Mouse (Mus musculus): ENCODE measurements around the gene Sh3kbp1. TPM values are rescaled to one million over a fixed set of nuclear protein-coding genes. Genes with fewer than 3 reads are reported as not detected.
A peak's percentile ranks its signal among the peaks of the same experiment; 100 is the strongest.
"Not testable (repeated sequence)": the region's sequence is repeated elsewhere in the genome, so short reads cannot be mapped to it uniquely, and the experiment has no call there.

Gene Sh3kbp1
- 45.7 and 50.3 TPM in 2 replicates for polyA plus RNA-seq (2016; fragmentation: Nextera tagmentation; extraction: Ambion mirVana)

DNA sequence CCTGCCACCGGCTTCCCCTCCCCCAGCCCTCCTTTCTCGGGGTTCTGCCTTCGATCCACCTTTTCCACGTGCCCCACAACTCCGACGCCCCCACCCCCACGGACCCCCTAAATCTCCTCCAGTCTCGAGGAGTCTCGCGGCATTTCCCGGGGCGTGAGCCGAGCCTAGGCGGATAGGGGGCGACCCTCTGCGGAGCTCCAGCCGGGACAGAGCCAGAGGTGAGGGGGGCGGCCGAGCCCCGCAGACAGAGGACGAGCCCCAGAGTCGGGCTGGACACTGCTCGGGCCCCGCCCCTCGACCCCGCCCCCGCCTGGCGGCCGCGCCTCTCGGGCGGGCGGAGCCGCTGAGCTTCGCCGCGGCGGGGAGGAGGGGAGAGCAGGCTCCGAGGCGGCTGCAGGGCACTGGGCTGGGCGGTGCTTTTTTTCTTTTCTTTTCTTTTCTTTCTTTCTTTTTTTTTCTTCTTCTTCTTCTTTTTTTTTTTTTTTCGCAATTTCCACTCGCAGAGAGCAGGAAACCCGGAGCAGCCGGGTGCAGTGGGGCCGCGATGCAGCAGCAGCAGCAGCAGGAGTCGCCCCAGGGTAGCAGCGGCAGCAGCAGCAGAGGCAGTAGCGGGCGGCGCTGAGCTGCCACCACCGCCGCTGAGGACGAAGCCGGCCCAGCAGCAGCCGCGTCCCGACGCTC lies at the start of gene Sh3kbp1:
Gene Sh3kbp1 (plus strand): TSS at position 366 of the 681 bp plus-strand sequence.
- Histone ChIP-seq H3K9me3 (replicated peaks) (no peaks in the 10 kb centered on the region), H3K9ac (peak within 1 kb of the TSS; percentile 62), H3K4me1 (peaks cover 9% of the 10 kb centered on the region; the same call in 1 of the 2 replicates), H3K4me2 (replicated peaks) (peak within 1 kb of the TSS; percentile 63), H3K27ac (peak within 1 kb of the TSS; percentile 67; the same call in 1 of the 2 replicates), H3K36me3 (no peaks in the 10 kb centered on the region), H3K27me3 (peaks cover 10% of the 10 kb centered on the region), H3K4me3 (peak within 1 kb of the TSS; percentile 58)
- 23% methylated on average over 55 of the region's 60 CpGs for WGBS
- ATAC-seq (ENCODE audit: low FRiP score): peak; percentile 87

DNA sequence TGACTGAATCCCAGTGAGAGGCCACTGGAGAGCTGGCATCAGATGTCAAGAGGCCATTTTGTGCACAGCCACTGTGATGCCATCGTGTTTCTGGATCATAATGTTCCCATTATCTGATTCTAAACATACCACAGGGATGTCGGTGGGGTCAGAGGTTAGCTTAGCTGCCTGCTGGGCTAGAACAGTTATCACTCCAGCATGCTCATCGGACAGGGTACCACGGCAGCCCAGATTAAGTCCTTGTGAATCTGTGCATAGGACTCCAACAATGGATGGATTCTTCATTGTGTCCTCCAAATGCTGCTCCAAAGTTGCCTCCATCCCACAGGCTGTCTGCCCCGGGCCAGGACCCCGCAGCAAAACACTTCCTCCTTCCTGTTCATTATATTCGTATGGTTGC lies 42.3 kb upstream of the Sh3kbp1 start:
- not testable (repeated sequence) for H3K27me3 ChIP-seq; H3K4me3 ChIP-seq; H3K9ac ChIP-seq; H3K4me2 ChIP-seq (replicated peaks); H3K36me3 ChIP-seq; H3K4me1 ChIP-seq; H3K27ac ChIP-seq; H3K9me3 ChIP-seq (replicated peaks); ATAC-seq (ENCODE audit: low FRiP score)
- 63% methylated on average over 7 of the region's 7 CpGs for WGBS

DNA sequence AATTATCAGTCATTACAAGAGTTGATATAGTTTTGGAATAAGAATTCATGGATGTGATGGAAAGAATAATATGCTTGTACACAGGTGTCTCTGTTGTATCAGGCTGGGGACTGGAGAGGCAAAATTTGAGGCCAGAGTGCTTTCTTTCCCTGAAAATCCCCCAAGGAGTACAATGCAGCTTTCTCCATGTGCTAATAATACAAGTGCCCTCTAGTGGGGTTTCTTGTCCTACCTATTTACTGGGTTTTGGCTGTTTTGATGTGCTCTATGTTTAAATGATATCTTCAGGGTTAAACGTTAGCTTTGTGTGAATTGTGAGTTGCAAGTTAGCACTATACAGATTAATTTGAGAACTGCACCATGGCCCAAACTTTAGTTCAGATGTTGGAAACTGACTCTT lies 35.4 kb upstream of the Sh3kbp1 start:
- Histone ChIP-seq H3K9ac (no peak overlapping the region), H3K4me1 (no peaks in the 10 kb centered on the region), H3K9me3 (replicated peaks) (no peaks in the 10 kb centered on the region), H3K4me3 (no peak overlapping the region), H3K27me3 (no peaks in the 10 kb centered on the region), H3K36me3 (no peaks in the 10 kb centered on the region), H3K4me2 (replicated peaks) (no peak overlapping the region), H3K27ac (no peak overlapping the region)
- WGBS: 77% methylated on average over 1 of the region's 1 CpGs
- ATAC-seq (ENCODE audit: low FRiP score): no peak

DNA sequence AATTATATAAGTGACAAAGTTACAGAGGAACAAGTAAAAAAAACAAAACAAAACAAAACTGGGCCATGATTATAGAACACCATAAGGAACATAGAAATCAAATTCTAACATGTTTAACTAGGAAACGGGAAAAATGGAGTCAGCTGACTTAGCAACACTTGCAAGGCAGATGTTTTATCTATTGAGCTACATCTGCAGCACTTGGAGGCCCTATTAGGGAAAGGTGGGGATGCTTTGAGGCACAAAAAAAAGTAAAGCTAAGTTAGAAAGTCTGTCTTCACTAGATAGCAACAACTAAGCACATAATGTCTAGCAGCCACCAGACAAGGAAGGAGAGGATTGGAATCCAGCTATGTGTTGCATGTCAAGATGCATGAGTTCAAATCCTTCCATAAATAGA lies 29.6 kb upstream of the Sh3kbp1 start:
- Histone ChIP-seq H3K4me3 (no peak overlapping the region), H3K9ac (no peak overlapping the region), H3K4me2 (replicated peaks) (no peak overlapping the region), H3K9me3 (replicated peaks) (no peaks in the 10 kb centered on the region), H3K36me3 (no peaks in the 10 kb centered on the region), H3K27ac (no peak overlapping the region), H3K4me1 (no peaks in the 10 kb centered on the region), H3K27me3 (no peaks in the 10 kb centered on the region)
- WGBS: 81% methylated on average over 1 of the region's 1 CpGs
- no peak for ATAC-seq (ENCODE audit: low FRiP score)

- ATAC-seq (ENCODE audit: low FRiP score): no peak
- 94% methylated on average over 2 of the region's 2 CpGs for WGBS
- H3K4me1 ChIP-seq: no peaks in the 10 kb centered on the region
These were observed 22.2 kb upstream of the Sh3kbp1 start for GRCm38 (mm10) chrX:159604832-159605231.

DNA sequence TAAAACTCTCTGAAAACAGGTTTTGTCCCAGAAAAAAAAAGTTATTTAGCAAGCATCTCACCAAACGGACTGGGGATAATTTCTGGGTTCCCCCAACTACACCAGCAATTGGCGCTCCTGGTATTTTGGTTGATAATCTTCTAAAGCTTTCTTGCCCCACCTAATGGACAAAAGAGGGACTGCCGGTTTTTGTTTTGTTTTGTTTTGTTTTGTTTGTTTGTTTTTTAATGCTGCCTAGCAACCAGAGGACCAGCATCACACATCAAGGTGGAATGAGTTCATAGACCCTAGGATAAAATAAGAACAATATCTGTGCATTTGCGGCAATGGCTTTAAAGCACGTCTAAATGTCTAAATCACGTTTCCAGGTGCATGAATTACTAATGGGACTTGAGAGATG lies 20.1 kb upstream of the Sh3kbp1 start:
- Histone ChIP-seq H3K36me3 (no peaks in the 10 kb centered on the region), H3K9ac (no peak overlapping the region), H3K27ac (no peak overlapping the region), H3K4me1 (no peaks in the 10 kb centered on the region), H3K4me2 (replicated peaks) (no peak overlapping the region), H3K9me3 (replicated peaks) (no peaks in the 10 kb centered on the region), H3K4me3 (no peak overlapping the region), H3K27me3 (no peaks in the 10 kb centered on the region; the same call in 1 of the 2 replicates)
- 43% methylated on average over 6 of the region's 6 CpGs for WGBS
- no peak for ATAC-seq (ENCODE audit: low FRiP score)

More at GRCm38 (mm10) chrX:159604832-159605231, 22.2 kb upstream of the Sh3kbp1 start:
- H3K9me3 ChIP-seq (replicated peaks): no peaks in the 10 kb centered on the region
- no peaks in the 10 kb centered on the region; the same call in 1 of the 2 replicates for H3K27me3 ChIP-seq
- no peaks in the 10 kb centered on the region for H3K36me3 ChIP-seq
- H3K4me3 ChIP-seq: no peak overlapping the region
- no peak overlapping the region for H3K27ac ChIP-seq
- H3K4me2 ChIP-seq (replicated peaks): no peak overlapping the region
- no peak overlapping the region for H3K9ac ChIP-seq

- peak; percentile 68 for ATAC-seq (ENCODE audit: low FRiP score)
- no peaks in the 10 kb centered on the region for H3K9me3 ChIP-seq (replicated peaks)
- WGBS: 17% methylated on average over 12 of the region's 12 CpGs
- no peak overlapping the region for H3K27ac ChIP-seq
- peaks cover 10% of the 10 kb centered on the region for H3K27me3 ChIP-seq
- no peaks in the 10 kb centered on the region for H3K36me3 ChIP-seq
- peak overlapping the region; percentile 63 for H3K4me2 ChIP-seq (replicated peaks)
- peak overlapping the region; percentile 58 for H3K4me3 ChIP-seq
- peaks cover 9% of the 10 kb centered on the region; the same call in 1 of the 2 replicates for H3K4me1 ChIP-seq
- H3K9ac ChIP-seq: peak overlapping the region; percentile 38; the same call in 1 of the 2 replicates
These were observed 715 bp upstream of the Sh3kbp1 start for GRCm38 (mm10) chrX:159626208-159626906.

DNA sequence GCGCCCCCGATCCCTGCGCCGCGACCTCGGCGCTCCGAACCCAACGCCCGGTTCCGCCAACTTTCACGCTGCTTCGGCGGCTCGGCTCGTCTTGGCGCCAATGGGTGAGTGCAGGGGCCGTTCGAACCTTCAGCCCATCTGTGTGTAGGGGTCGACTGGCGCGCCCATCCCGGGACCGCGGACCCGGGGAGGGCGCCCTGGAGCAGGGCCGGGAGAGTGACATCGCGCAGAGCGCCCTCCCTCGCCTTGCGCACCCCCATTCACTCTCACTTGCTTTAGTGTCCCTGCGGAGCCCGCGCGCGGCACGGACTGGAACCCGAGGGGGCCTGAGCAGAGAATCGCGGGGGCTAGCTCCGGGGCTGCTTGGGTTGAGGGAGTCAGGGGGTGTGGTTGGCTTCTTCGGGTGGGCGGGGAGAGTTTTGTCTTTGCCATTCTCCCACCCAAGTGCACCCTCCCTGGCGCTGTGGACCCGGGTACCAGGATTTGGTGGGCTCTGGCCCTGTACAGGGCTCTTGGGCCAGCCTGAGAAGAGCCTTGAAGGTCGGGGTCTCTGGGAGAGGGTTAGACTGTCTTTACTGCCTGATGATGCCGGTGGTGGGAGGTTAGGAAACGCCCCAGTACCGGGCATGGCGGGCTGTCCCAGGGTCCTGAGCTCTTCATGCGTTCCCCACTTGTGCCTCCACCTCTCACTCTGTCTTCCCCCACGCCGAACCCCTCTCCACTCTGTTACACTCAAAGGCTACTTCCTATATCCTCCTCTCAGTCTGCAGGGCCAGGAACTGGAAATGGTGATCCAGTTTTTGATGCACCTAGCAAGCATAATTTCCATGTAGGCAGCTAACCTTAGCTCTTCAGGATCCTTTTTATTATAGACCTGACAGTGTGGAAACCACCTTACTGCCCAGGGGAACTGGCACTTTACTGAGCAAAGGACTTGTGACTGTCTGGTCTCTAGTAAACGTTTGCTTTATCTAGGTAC lies 805 bp downstream of the Sh3kbp1 start:
- no peaks in the 10 kb centered on the region for H3K9me3 ChIP-seq (replicated peaks)
- peak overlapping the region; percentile 62 for H3K9ac ChIP-seq
- peaks cover 10% of the 10 kb centered on the region for H3K27me3 ChIP-seq
- peak overlapping the region; percentile 63 for H3K4me2 ChIP-seq (replicated peaks)
- peak overlapping the region; percentile 58 for H3K4me3 ChIP-seq
- 16% methylated on average over 43 of the region's 56 CpGs for WGBS
- H3K36me3 ChIP-seq: no peaks in the 10 kb centered on the region
- peak; percentile 77 for ATAC-seq (ENCODE audit: low FRiP score)
- H3K4me1 ChIP-seq: peaks cover 9% of the 10 kb centered on the region; the same call in 1 of the 2 replicates
- peak overlapping the region; percentile 67; the same call in 1 of the 2 replicates for H3K27ac ChIP-seq

- Histone ChIP-seq H3K27me3 (peaks cover 10% of the 10 kb centered on the region), H3K9me3 (replicated peaks) (no peaks in the 10 kb centered on the region), H3K9ac (peak overlapping the region; percentile 62), H3K4me2 (replicated peaks) (peak overlapping the region; percentile 63), H3K4me1 (peaks cover 9% of the 10 kb centered on the region; the same call in 1 of the 2 replicates), H3K4me3 (peak overlapping the region; percentile 58), H3K36me3 (no peaks in the 10 kb centered on the region), H3K27ac (no peak overlapping the region)
- 56% methylated on average over 4 of the region's 4 CpGs for WGBS
- no peak for ATAC-seq (ENCODE audit: low FRiP score)
These were observed 1.6 kb downstream of the Sh3kbp1 start for GRCm38 (mm10) chrX:159628629-159629028.

- H3K4me1 ChIP-seq: peaks cover 9% of the 10 kb centered on the region; the same call in 1 of the 2 replicates
- H3K4me3 ChIP-seq: peak overlapping the region; percentile 58
- H3K4me2 ChIP-seq (replicated peaks): peak overlapping the region; percentile 63
- no peak overlapping the region for H3K27ac ChIP-seq
- no peaks in the 10 kb centered on the region for H3K36me3 ChIP-seq
- ATAC-seq (ENCODE audit: low FRiP score): no peak
- H3K9ac ChIP-seq: no peak overlapping the region
- 39% methylated on average over 2 of the region's 2 CpGs for WGBS
- H3K9me3 ChIP-seq (replicated peaks): no peaks in the 10 kb centered on the region
- peaks cover 10% of the 10 kb centered on the region for H3K27me3 ChIP-seq
These were observed 2.1 kb downstream of the Sh3kbp1 start for GRCm38 (mm10) chrX:159629203-159629602.

DNA sequence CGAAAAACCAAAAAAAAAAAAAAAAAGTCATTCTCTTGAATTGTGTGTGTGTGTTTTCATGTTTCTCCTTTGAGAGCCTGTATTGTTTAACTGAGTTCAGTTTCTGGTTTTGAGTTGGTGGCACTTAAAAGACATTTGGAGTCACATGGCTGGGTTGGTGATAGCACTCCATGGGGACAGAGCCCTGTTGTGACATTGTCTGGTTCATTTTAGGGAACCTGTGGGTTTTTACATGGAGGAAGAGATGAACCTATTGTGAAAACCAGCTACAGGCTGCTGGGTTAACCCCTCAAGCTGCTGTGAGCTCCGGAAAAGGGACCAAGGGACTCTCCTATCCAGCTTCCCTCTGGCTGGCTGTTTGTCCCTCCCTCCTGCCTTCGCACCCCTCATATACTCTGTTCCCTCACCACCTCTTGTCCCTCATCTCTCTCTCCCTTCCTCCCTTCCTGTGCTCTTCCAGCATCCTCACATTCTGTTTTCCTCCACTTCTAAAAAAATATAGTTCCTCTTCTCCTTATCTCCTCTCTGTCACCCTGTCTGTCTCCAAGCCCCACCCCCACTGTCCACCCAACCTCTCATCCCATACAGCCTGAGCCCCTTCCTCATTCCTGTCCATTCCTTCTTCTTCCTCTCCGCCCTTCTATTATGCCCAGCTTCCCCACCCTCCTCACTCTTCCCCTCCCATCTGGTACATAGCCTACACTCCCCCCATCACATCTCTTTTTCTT lies 11.6 kb downstream of the Sh3kbp1 start:
- Histone ChIP-seq H3K9me3 (replicated peaks) (no peaks in the 10 kb centered on the region), H3K27ac (no peak overlapping the region), H3K9ac (no peak overlapping the region), H3K4me3 (no peak overlapping the region), H3K36me3 (no peaks in the 10 kb centered on the region), H3K4me1 (no peaks in the 10 kb centered on the region), H3K27me3 (no peaks in the 10 kb centered on the region), H3K4me2 (replicated peaks) (no peak overlapping the region)
- 78% methylated on average over 4 of the region's 4 CpGs for WGBS
- ATAC-seq (ENCODE audit: low FRiP score): no peak

Measured in hindbrain, embryonic 12.5 days (tissue).